Mouse (Mus musculus) midbrain, embryonic 14.5 days (tissue): Measurements from ENCODE around the gene Cldn15. TPM values are rescaled to one million over a fixed set of nuclear protein-coding genes. Genes with fewer than 3 reads are reported as not detected.
"Not testable (repeated sequence)": the region's sequence is repeated elsewhere in the genome, so short reads cannot be mapped to it uniquely, and the experiment has no call there.

ENCODE experiments used
- ATAC-seq: fragments of 200-750 bp; cut with Nextera tagmentation; 2 replicates; pipeline ENCODE4 v1.8.0; 2017; ENCODE audit warnings: moderate number of reproducible peaks, moderate library complexity; ENCODE audit not compliant: low FRiP score, low TSS enrichment
- DNase-seq: peaks from one replicate; pipeline ENCODE4 v3.0.0-alpha.2; 2015
- H3K27ac ChIP-seq: fragments of 300-500 bp; sonication (generic); replicated peaks from 2 replicates; pipeline ENCODE4 v1.5.1; 2014; ENCODE audit warnings: mild to moderate bottlenecking, low read depth, low read length, moderate library complexity
- H3K27me3 ChIP-seq: fragments of 300-500 bp; sonication (generic); 2 replicates; pipeline ENCODE4 v1.6.1; 2014; ENCODE audit warnings: low read length, control low read depth, mixed read lengths; ENCODE audit not compliant: control insufficient read depth, insufficient read depth
- H3K36me3 ChIP-seq: fragments of 300-500 bp; sonication (generic); 2 replicates; pipeline ENCODE4 v1.6.1; 2014; ENCODE audit warnings: low read length, control low read depth; ENCODE audit not compliant: control insufficient read depth, insufficient read depth
- H3K4me1 ChIP-seq: fragments of 300-500 bp; sonication (generic); 2 replicates; pipeline ENCODE4 v1.6.1; 2014; ENCODE audit warnings: mild to moderate bottlenecking, antibody characterized with exemption, low read length, control low read depth; ENCODE audit not compliant: control insufficient read depth, insufficient read depth
- H3K4me2 ChIP-seq: fragments of 300-500 bp; sonication (generic); 2 replicates; pipeline ENCODE4 v1.6.1; 2014; ENCODE audit warnings: mild to moderate bottlenecking, low read length, moderate library complexity
- H3K4me3 ChIP-seq: fragments of 300-500 bp; sonication (generic); replicated peaks from 2 replicates; pipeline ENCODE4 v1.5.1; 2014; ENCODE audit warnings: low read depth, low read length
- H3K9ac ChIP-seq: fragments of 300-500 bp; sonication (generic); replicated peaks from 2 replicates; pipeline ENCODE4 v1.6.1; 2014; ENCODE audit warnings: mild to moderate bottlenecking, low read length, moderate library complexity
- H3K9me3 ChIP-seq: fragments of 300-500 bp; sonication (generic); 2 replicates; pipeline ENCODE4 v1.6.1; 2016; ENCODE audit warnings: low read length, control low read depth, mixed read lengths; ENCODE audit not compliant: control insufficient read depth
- WGBS: fragments of 180-500 bp; shearing (Covaris S2); extraction: QIAGEN DNeasy Blood & Tissue Kit; methylation state at CpG from one replicate; pipeline ENCODE4 v1.1.7; 2014; 5-methylcytosine and 5-hydroxymethylcytosine counted together
- polyA plus RNA-seq: library from polyadenylated mRNA; unstranded; fragments of >200 nt; fragmentation: Nextera tagmentation; extraction: Ambion mirVana; gene quantifications from 2 replicates; pipeline ENCODE4 v1.2.1, GENCODE M21; 2014

Cldn15 gene
- polyA plus RNA-seq, 1 experiment from 2014 or later: 0.13 TPM

GRCm38 (mm10) chr5:136943382-136943781 is 23.0 kb upstream of the Cldn15 start:
- no peak overlapping the region for H3K9ac ChIP-seq
- H3K4me2 ChIP-seq: no peak overlapping the region
- H3K4me3 ChIP-seq: no peak overlapping the region
- no peaks in the 10 kb centered on the region for H3K4me1 ChIP-seq
- no peaks in the 10 kb centered on the region for H3K36me3 ChIP-seq
- H3K9me3 ChIP-seq: no peaks in the 10 kb centered on the region
- H3K27me3 ChIP-seq: no peaks in the 10 kb centered on the region
- ATAC-seq (no peak), DNase-seq (no peak)
- H3K27ac ChIP-seq: no peak overlapping the region
- whole genome bisulfite sequencing: 71% methylated on average over 2 of the region's 2 CpGs

DNA sequence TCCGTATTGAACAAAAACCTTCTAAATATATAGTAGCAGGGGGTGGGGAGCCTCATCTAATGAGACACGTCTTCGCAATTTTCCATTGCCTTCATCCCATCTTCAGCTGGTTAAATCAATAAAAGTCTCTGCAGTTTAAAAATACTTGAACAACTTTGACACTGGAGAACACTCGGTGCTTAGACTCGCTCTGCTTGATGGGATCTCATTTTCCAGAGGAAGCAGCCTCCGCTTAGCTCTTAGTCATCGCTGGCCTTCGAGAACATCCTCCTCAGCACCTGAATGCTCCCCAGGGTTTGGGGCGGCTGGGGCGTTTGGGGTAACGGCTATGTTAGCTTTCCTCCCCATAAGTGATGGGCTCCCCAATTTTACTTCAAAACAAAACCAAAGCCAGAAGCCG is 21.3 kb upstream of the Cldn15 start:
- Histone ChIP-seq H3K36me3 (no peaks in the 10 kb centered on the region), H3K4me1 (no peaks in the 10 kb centered on the region), H3K9me3 (no peaks in the 10 kb centered on the region), H3K4me2 (no peak overlapping the region), H3K27ac (no peak overlapping the region), H3K27me3 (no peaks in the 10 kb centered on the region), H3K9ac (no peak overlapping the region), H3K4me3 (no peak overlapping the region)
- DNase-seq: no peak
- no peak for ATAC-seq
- WGBS: 84% methylated on average over 12 of the region's 12 CpGs

DNA sequence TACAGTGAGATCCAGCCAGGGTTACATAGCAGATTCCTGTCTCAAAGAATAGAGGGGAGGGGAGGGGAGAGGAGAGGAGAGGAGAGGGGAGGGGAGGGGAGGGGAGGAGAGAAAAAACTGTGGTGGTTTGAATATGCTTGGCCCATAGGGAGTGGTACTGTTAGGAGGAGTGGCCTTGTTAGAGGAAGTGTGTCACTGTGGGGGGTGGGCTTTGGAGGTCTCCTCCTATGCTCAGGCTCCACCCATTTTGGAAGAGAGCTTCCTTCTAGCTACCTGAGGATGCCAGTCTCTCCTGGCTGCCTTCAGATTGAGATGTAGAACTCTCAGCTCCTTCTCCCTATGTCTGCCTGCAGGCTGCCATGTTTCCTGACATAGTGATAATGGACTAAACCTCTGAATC is 18.5 kb upstream of the Cldn15 start:
- ATAC-seq (no peak), DNase-seq (no peak)
- no peak overlapping the region for H3K4me3 ChIP-seq
- no peaks in the 10 kb centered on the region for H3K4me1 ChIP-seq
- H3K9me3 ChIP-seq: no peaks in the 10 kb centered on the region
- H3K36me3 ChIP-seq: no peaks in the 10 kb centered on the region
- H3K27me3 ChIP-seq: no peaks in the 10 kb centered on the region
- H3K27ac ChIP-seq: no peak overlapping the region
- no peak overlapping the region for H3K9ac ChIP-seq
- no peak overlapping the region for H3K4me2 ChIP-seq

GRCm38 (mm10) chr5:136949551-136950336 is 16.7 kb upstream of the Cldn15 start:
- H3K4me3 ChIP-seq, H3K36me3 ChIP-seq, H3K4me2 ChIP-seq, H3K27me3 ChIP-seq, DNase-seq, H3K9me3 ChIP-seq, H3K9ac ChIP-seq, H3K27ac ChIP-seq, H3K4me1 ChIP-seq, ATAC-seq: not testable (repeated sequence)
- WGBS: 84% methylated on average over 14 of the region's 14 CpGs

DNA sequence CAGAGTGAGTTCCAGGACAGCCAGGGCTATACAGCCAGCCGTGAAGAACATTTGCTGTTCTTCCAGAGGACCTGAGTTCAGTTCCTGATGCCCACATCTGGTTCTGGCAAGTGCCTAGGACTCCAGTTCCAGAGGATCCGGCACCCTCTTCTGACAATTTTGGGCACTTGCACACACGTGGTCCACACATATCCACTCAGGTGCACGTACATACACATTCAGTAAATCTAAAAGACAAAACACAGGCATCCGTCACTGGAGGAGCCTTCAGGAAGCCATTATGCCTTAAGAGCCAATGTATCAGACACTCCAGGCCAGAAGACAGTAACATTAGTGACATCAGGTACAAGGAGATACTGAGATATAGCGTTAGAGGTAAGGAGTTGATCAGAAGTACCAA is 15.9 kb upstream of the Cldn15 start:
- H3K27ac ChIP-seq: no peak overlapping the region
- no peak overlapping the region for H3K4me2 ChIP-seq
- DNase-seq (no peak), ATAC-seq (no peak)
- H3K36me3 ChIP-seq: no peaks in the 10 kb centered on the region
- H3K4me3 ChIP-seq: no peak overlapping the region
- no peaks in the 10 kb centered on the region for H3K9me3 ChIP-seq
- H3K9ac ChIP-seq: no peak overlapping the region
- peaks cover 13% of the 10 kb centered on the region for H3K4me1 ChIP-seq
- 90% methylated on average over 6 of the region's 6 CpGs for WGBS
- no peaks in the 10 kb centered on the region for H3K27me3 ChIP-seq

DNA sequence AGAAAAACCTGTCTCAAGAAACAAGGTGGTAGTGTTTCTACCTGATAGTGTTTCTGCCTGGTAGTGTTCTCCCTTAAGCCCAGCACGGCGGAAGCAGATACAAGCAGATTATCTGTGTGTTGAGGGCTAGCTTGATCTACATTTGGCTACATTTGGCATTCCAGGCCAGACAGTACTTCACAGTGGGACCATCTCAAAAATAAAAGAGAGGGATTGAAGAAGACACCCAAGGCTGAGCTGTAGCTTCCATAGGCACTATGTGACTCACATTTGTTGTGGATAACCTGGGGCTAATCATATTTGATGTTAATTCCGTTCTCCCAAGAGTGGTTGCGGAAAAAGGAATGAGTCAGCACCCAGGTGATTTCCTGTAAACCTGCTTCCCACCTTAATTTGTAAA is 14.3 kb upstream of the Cldn15 start:
- Histone ChIP-seq H3K4me3 (no peak overlapping the region), H3K36me3 (0 out of 2 replicates have a peak, but pooled peaks cover under 1% of the 10 kb centered on the region), H3K9me3 (no peaks in the 10 kb centered on the region), H3K4me2 (no peak overlapping the region), H3K9ac (no peak overlapping the region), H3K27ac (no peak overlapping the region), H3K27me3 (no peaks in the 10 kb centered on the region), H3K4me1 (peaks cover 13% of the 10 kb centered on the region)
- ATAC-seq: no peak
- WGBS: 81% methylated on average over 4 of the region's 4 CpGs
- DNase-seq: no peak

DNA sequence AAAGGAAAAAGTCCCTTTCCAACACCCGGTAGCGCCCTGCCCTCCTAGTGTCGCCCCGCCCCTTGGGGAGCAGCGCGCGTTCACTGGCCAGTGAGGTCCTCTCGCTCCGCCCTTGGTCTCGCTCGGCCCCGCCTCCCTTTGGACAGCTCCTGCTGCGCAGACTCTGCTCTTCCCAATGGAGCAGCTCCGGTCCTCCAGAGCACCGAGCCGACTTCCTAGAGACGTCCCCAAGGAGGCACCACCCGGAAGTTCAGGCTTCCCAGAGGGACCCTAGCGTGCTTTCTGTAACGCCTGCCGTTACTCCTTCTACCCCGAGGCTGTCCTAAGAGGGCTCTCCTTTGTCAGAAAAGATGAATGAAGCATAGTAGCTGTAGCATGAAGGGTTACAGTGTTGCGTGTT is 13.4 kb upstream of the Cldn15 start, which contains the start of gene Fis1:
Fis1 (plus strand) TSS at position 261 of the 400 bp plus-strand sequence.
- Histone ChIP-seq H3K9ac (peak within 1 kb of the TSS; percentile 82), H3K27me3 (no peaks in the 10 kb centered on the region), H3K9me3 (no peaks in the 10 kb centered on the region), H3K4me3 (peak within 1 kb of the TSS; percentile 77), H3K4me1 (peaks cover 13% of the 10 kb centered on the region), H3K27ac (peak within 1 kb of the TSS; percentile 74), H3K4me2 (peak within 1 kb of the TSS; percentile 74), H3K36me3 (0 out of 2 replicates have a peak, but pooled peaks cover 7% of the 10 kb centered on the region)
- DNase-seq (peak; percentile 98), ATAC-seq (peak; percentile 98)
- under 1% methylated on average over 23 of the region's 23 CpGs for WGBS

GRCm38 (mm10) chr5:136953440-136953951 is 12.9 kb upstream of the Cldn15 start:
- no peaks in the 10 kb centered on the region for H3K27me3 ChIP-seq
- H3K36me3 ChIP-seq: 0 out of 2 replicates have a peak, but pooled peaks cover 7% of the 10 kb centered on the region
- WGBS: 1% methylated on average over 12 of the region's 12 CpGs
- no peaks in the 10 kb centered on the region for H3K9me3 ChIP-seq
- DNase-seq: peak; percentile 43
- H3K4me1 ChIP-seq: peaks cover 13% of the 10 kb centered on the region
- H3K4me2 ChIP-seq: peak overlapping the region; percentile 74
- H3K27ac ChIP-seq: peak overlapping the region; percentile 74
- H3K9ac ChIP-seq: peak overlapping the region; percentile 82
- H3K4me3 ChIP-seq: peak overlapping the region; percentile 77
- ATAC-seq: no peak

GRCm38 (mm10) chr5:136955622-136956021 is 10.8 kb upstream of the Cldn15 start:
- Histone ChIP-seq H3K9ac (no peak overlapping the region), H3K4me2 (no peak overlapping the region), H3K36me3 (0 out of 2 replicates have a peak, but pooled peaks cover 7% of the 10 kb centered on the region), H3K27ac (no peak overlapping the region), H3K4me1 (peaks cover 13% of the 10 kb centered on the region), H3K4me3 (no peak overlapping the region), H3K9me3 (no peaks in the 10 kb centered on the region), H3K27me3 (no peaks in the 10 kb centered on the region)
- no peak for DNase-seq
- no peak for ATAC-seq
- WGBS: 91% methylated on average over 4 of the region's 4 CpGs
